Mouse (Mus musculus) limb, embryonic 14.5 days (tissue): ENCODE measurements around the gene Them4. TPM values are rescaled to one million over a fixed set of nuclear protein-coding genes. Genes with fewer than 3 reads are reported as not detected.
"Not testable (repeated sequence)": the region's sequence is repeated elsewhere in the genome, so short reads cannot be mapped to it uniquely, and the experiment has no call there.

ENCODE experiments used
- ATAC-seq: fragments of 200-750 bp; cut with Nextera tagmentation; 2 replicates; pipeline ENCODE4 v1.8.0; 2017; ENCODE audit warnings: low read depth, moderate number of reproducible peaks, moderate TSS enrichment; ENCODE audit not compliant: low FRiP score
- DNase-seq: peaks from one replicate; pipeline ENCODE4 v3.0.0-alpha.2; 2015; ENCODE audit warnings: low spot score
- H3K27ac ChIP-seq: fragments of 300-500 bp; sonication (generic); replicated peaks from 2 replicates; pipeline ENCODE4 v1.5.1; 2014; ENCODE audit warnings: low read depth, mild to moderate bottlenecking, low read length, moderate library complexity, mixed read lengths
- H3K27me3 ChIP-seq: fragments of 300-500 bp; sonication (generic); 2 replicates; pipeline ENCODE4 v1.6.1; 2014; ENCODE audit warnings: low read length, mixed read lengths; ENCODE audit not compliant: control insufficient read depth, insufficient read depth
- H3K36me3 ChIP-seq: fragments of 300-500 bp; sonication (generic); 2 replicates; pipeline ENCODE4 v1.6.1; 2014; ENCODE audit warnings: mild to moderate bottlenecking, low read length, moderate library complexity, mixed read lengths; ENCODE audit not compliant: control insufficient read depth, insufficient read depth
- H3K4me1 ChIP-seq: fragments of 300-500 bp; sonication (generic); 2 replicates; pipeline ENCODE4 v1.6.1; 2014; ENCODE audit warnings: antibody characterized with exemption, low read length, mixed read lengths; ENCODE audit not compliant: control insufficient read depth, insufficient read depth
- H3K4me2 ChIP-seq: fragments of 300-500 bp; sonication (generic); replicated peaks from 2 replicates; pipeline ENCODE4 v1.6.1; 2014; ENCODE audit warnings: low read depth, mild to moderate bottlenecking, low read length, moderate library complexity; ENCODE audit not compliant: severe bottlenecking
- H3K4me3 ChIP-seq: fragments of 300-500 bp; sonication (generic); replicated peaks from 2 replicates; pipeline ENCODE4 v1.5.1; 2014; ENCODE audit warnings: low read length
- H3K9ac ChIP-seq: fragments of 300-500 bp; sonication (generic); 2 replicates; pipeline ENCODE4 v1.6.1; 2014; ENCODE audit warnings: mild to moderate bottlenecking, low read depth, low read length, moderate library complexity; ENCODE audit not compliant: severe bottlenecking
- H3K9me3 ChIP-seq: fragments of 300-500 bp; sonication (generic); 2 replicates; pipeline ENCODE4 v1.6.1; 2016; ENCODE audit warnings: low read length; ENCODE audit not compliant: control insufficient read depth
- POLR2A ChIP-seq: fragments of 200-500 bp; IDR thresholded peaks from 2 replicates; pipeline ENCODE4 v1.8.0; 2012; ENCODE audit warnings: inconsistent platforms, mild to moderate bottlenecking, moderate library complexity, borderline replicate concordance; ENCODE audit not compliant: insufficient read depth, insufficient read length; ENCODE audit errors: extremely low read depth
- WGBS: fragments of 180-500 bp; shearing (Covaris S2); extraction: QIAGEN DNeasy Blood & Tissue Kit; methylation state at CpG from one replicate; pipeline ENCODE4 v1.1.7; 2014; 5-methylcytosine and 5-hydroxymethylcytosine counted together
- polyA plus RNA-seq, 2 experiments: library from polyadenylated mRNA; depleted of rRNA in 1 of 2; stranded (reverse) in 1 of 2; unstranded in 1 of 2; fragments of >200 nt; fragmentation: Nextera tagmentation in 1 of 2; extraction: Ambion mirVana in 1 of 2; gene quantifications; 2 replicates each; pipeline versions ENCODE4 v1.2.1 to v1.2.3; 2012 to 2014

Gene Them4
- 4.5 and 5.6 TPM in 2 replicates for polyA plus RNA-seq (2012; rRNA removed)
- polyA plus RNA-seq (2014; fragmentation: Nextera tagmentation; extraction: Ambion mirVana), result 11.8 and 13.1 TPM in 2 replicates

DNA sequence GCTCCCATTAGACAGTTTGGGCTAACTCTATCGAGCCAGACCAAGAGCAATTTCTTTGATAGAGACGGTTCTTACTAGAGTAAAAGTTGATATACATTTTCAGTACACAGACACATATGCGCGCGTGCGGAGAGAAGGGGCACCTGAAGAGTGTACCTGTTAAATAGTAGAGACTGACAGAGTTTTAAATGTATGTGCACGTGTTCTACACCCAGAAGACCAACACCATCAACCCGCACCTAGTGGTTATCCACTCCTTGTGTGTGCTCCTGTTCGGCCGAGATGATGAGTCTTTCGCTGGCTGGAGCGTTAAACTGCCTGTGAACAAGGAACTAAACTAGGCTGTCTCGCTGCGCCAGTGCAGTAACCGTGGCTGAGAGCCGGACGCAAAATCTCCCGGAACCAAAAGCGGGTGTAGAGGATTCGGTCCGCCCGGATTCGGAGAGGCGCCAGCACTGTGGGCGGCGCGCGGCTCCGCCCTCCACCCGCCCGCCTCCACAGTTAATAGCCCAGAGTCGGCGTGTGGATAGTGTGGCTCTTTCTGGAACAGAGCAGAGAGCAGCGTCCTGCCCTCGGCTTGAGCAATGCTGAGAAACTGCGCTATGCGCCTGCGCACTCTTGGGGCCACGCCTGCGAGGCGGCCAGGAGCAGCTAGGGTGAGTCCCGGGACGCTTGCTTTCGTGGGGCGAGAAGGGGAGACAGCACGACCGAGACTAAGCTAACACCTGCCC, at the start of gene Them4:
TSS of gene Them4 (plus strand) at position 457 of the 731 bp plus-strand sequence.
- H3K27ac ChIP-seq, result peak within 1 kb of the TSS; percentile 73
- H3K4me2 ChIP-seq, result peak within 1 kb of the TSS; percentile 46
- TF ChIP-seq POLR2A, result peak; percentile 76; the same call in 1 of the 2 replicates
- no peaks in the 10 kb centered on the region for H3K27me3 ChIP-seq
- peak; percentile 99 for ATAC-seq
- 2% methylated on average over 47 of the region's 47 CpGs for WGBS
- H3K9me3 ChIP-seq, result no peaks in the 10 kb centered on the region
- H3K36me3 ChIP-seq, result no peaks in the 10 kb centered on the region
- peak within 1 kb of the TSS; percentile 62 for H3K4me3 ChIP-seq
- peaks cover 9% of the 10 kb centered on the region; the same call in 1 of the 2 replicates for H3K4me1 ChIP-seq
- H3K9ac ChIP-seq, result peak within 1 kb of the TSS; percentile 72
- peak; percentile 96 for DNase-seq

GRCm38 (mm10) chr3:94260598-94260997, 49.3 kb upstream of the Them4 start:
- H3K4me2 ChIP-seq, result no peak overlapping the region
- ATAC-seq, result no peak
- no peak for DNase-seq
- no peaks in the 10 kb centered on the region for H3K9me3 ChIP-seq
- no peak for TF ChIP-seq POLR2A
- no peak overlapping the region for H3K4me3 ChIP-seq
- no peak overlapping the region for H3K27ac ChIP-seq
- no peaks in the 10 kb centered on the region for H3K27me3 ChIP-seq
- no peak overlapping the region for H3K9ac ChIP-seq
- H3K4me1 ChIP-seq, result no peaks in the 10 kb centered on the region
- H3K36me3 ChIP-seq, result no peaks in the 10 kb centered on the region
- whole genome bisulfite sequencing, result 41% methylated on average over 6 of the region's 6 CpGs

DNA sequence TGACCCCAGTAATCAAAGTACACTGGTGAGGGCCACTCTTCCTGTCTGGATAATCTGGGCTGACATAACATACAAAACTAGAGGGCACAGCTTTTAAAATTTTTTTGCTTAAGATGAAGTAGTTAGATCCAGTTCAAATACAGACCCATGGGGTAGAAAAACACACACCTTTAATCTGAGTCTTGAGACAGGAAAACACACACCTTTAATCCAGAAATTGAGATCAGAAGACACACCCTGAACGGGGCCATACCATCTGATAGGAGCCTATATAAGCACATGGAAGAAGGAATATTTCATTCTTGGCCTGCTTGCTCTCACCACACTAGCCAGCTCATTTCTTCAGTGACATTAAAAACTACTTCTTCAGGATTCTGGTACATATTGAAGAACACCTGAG, 46.2 kb upstream of the Them4 start, which contains the start of gene Gm4778:
TSS of gene Gm4778 (plus strand) at position 301 of the 400 bp plus-strand sequence.
- not testable (repeated sequence) for H3K4me2 ChIP-seq, H3K27ac ChIP-seq, H3K27me3 ChIP-seq, H3K9me3 ChIP-seq, H3K4me3 ChIP-seq, ATAC-seq, DNase-seq, H3K36me3 ChIP-seq, H3K4me1 ChIP-seq, H3K9ac ChIP-seq
- whole genome bisulfite sequencing, result 75% methylated on average over 1 of the region's 1 CpGs

GRCm38 (mm10) chr3:94275991-94276390, 33.9 kb upstream of the Them4 start:
- no peak overlapping the region for H3K4me2 ChIP-seq
- H3K27me3 ChIP-seq, result no peaks in the 10 kb centered on the region
- ATAC-seq, result no peak
- no peak overlapping the region for H3K9ac ChIP-seq
- no peaks in the 10 kb centered on the region for H3K9me3 ChIP-seq
- no peak for DNase-seq
- H3K36me3 ChIP-seq, result no peaks in the 10 kb centered on the region
- no peak overlapping the region for H3K4me3 ChIP-seq
- WGBS, result 92% methylated on average over 11 of the region's 11 CpGs
- no peaks in the 10 kb centered on the region for H3K4me1 ChIP-seq
- no peak for TF ChIP-seq POLR2A
- H3K27ac ChIP-seq, result no peak overlapping the region

GRCm38 (mm10) chr3:94305457-94305856, 4.4 kb upstream of the Them4 start:
- TF ChIP-seq POLR2A, result no peak
- Histone ChIP-seq H3K27ac (no peak overlapping the region), H3K9me3 (no peaks in the 10 kb centered on the region), H3K4me2 (no peak overlapping the region), H3K9ac (no peak overlapping the region), H3K4me3 (no peak overlapping the region), H3K4me1 (no peaks in the 10 kb centered on the region; the same call in 1 of the 2 replicates), H3K27me3 (no peaks in the 10 kb centered on the region), H3K36me3 (no peaks in the 10 kb centered on the region)
- DNase-seq, result no peak
- no peak for ATAC-seq
- WGBS, result 79% methylated on average over 1 of the region's 1 CpGs

GRCm38 (mm10) chr3:94306975-94307374, 2.9 kb upstream of the Them4 start:
- no peak for DNase-seq
- ATAC-seq, result no peak
- H3K4me2 ChIP-seq, result no peak overlapping the region
- peaks cover 9% of the 10 kb centered on the region; the same call in 1 of the 2 replicates for H3K4me1 ChIP-seq
- H3K9ac ChIP-seq, result no peak overlapping the region
- no peak overlapping the region for H3K27ac ChIP-seq
- H3K27me3 ChIP-seq, result no peaks in the 10 kb centered on the region
- no peaks in the 10 kb centered on the region for H3K36me3 ChIP-seq
- no peak overlapping the region for H3K4me3 ChIP-seq
- TF ChIP-seq POLR2A, result no peak
- H3K9me3 ChIP-seq, result no peaks in the 10 kb centered on the region
